Comparison of ENCODE assay signal across 27 mouse cellular contexts in genomic region chr1:107503294-107503693, GRCm38 (mm10). TPM values are rescaled to one million over a fixed set of nuclear protein-coding genes. Genes with fewer than 3 reads are reported as not detected.
A peak's percentile ranks its signal among the peaks of the same experiment; 100 is the strongest.
DNase-seq lines count a peak whose midpoint lies in the region; ATAC-seq and TF ChIP-seq lines count a peak whose summit lies in the region.
"Had no signal": no experiment of that assay in that cellular context is flagged by ENCODE, and none has a peak within 500 bp of the region (broad histone marks: within the 10 kb centered on the region; RNA-seq: fewer than 3 reads in every experiment).

No protein-coding gene starts in this region.

- H3K4me3 ChIP-seq in heart, embryonic 10.5 days: no peak overlapping the region
- H3K4me3 ChIP-seq in MEL (ENCODE audit: control insufficient read depth in 1 of 2, insufficient read depth in 1 of 2, low read depth in 2 of 2, low read length in 2 of 2): no peak overlapping the region
- H3K4me3 ChIP-seq: embryonic facial prominence, embryonic 12.5 days; embryonic facial prominence, embryonic 15.5 days; gastrocnemius, adult 2 months; heart, embryonic 12.5 days; heart, embryonic 15.5 days; hindbrain, embryonic 10.5 days; hindbrain, embryonic 13.5 days; intestine, embryonic 15.5 days had no signal

- no peak for TF ChIP-seq RAD21 in MEL (IDR thresholded peaks at IDR 0.05; ENCODE audit: low read depth, low read length)

- peak; percentile 35 for DNase-seq in heart, adult 11 months
- DNase-seq in heart, embryonic 10.5 days (ENCODE audit: low spot score): no peak
- DNase-seq in MEL (ENCODE audit: low read depth, low spot score): peak; percentile 14
- DNase-seq in kidney, adult 9 months: no peak
- no peak for DNase-seq in adrenal gland, postnatal 25 days
- no peak for DNase-seq in cerebellum, postnatal 36 days
- DNase-seq: adrenal gland, adult 2 months; adrenal gland, postnatal 14 days; cerebellum, adult 11-12 months; cerebellum, adult 8-10 months; cerebellum, postnatal 10 days; forebrain, postnatal 0 days; gastrocnemius, adult 2 months; gastrocnemius, postnatal 14 days; heart, postnatal 10 days; heart, postnatal 36 days had no signal

- ATAC-seq in granulocyte monocyte progenitor cell, adult 5-6 weeks (replicated peaks; ENCODE audit: poor library complexity, severe bottlenecking): peak; percentile 78
- peak; percentile 71 for ATAC-seq in megakaryocyte progenitor cell, adult 5-6 weeks (replicated peaks; ENCODE audit: poor library complexity)
- ATAC-seq: forebrain, embryonic 14.5 days; forebrain, postnatal 0 days; hindbrain, embryonic 16.5 days; intestine, embryonic 15.5 days had no signal

- no peaks in the 10 kb centered on the region for H3K36me3 ChIP-seq in heart, embryonic 10.5 days
- H3K36me3 ChIP-seq in MEL (ENCODE audit: control insufficient read depth in 1 of 2, insufficient read depth in 2 of 2, low read length in 2 of 2): no peaks in the 10 kb centered on the region
- H3K36me3 ChIP-seq: embryonic facial prominence, embryonic 12.5 days; embryonic facial prominence, embryonic 15.5 days; heart, embryonic 12.5 days; heart, embryonic 15.5 days; hindbrain, embryonic 10.5 days; hindbrain, embryonic 13.5 days; intestine, embryonic 15.5 days had no signal

- no peak overlapping the region for H3K27ac ChIP-seq in heart, embryonic 10.5 days
- H3K27ac ChIP-seq in MEL (ENCODE audit: control insufficient read depth, low read depth, low read length): no peak overlapping the region
- H3K27ac ChIP-seq: embryonic facial prominence, embryonic 12.5 days; embryonic facial prominence, embryonic 15.5 days; gastrocnemius, adult 2 months; heart, embryonic 15.5 days; hindbrain, embryonic 10.5 days; hindbrain, embryonic 13.5 days; intestine, embryonic 15.5 days had no signal

- H3K27me3 ChIP-seq in heart, embryonic 10.5 days (ENCODE audit: insufficient read depth, poor library complexity, severe bottlenecking): no peaks in the 10 kb centered on the region
- H3K27me3 ChIP-seq in MEL (ENCODE audit: control insufficient read depth in 1 of 2, insufficient read depth in 2 of 2, low read length in 2 of 2): peaks cover 0 to 3% of the 10 kb centered on the region in 2 experiments; a peak in 2 of 4 replicates
- H3K27me3 ChIP-seq: embryonic facial prominence, embryonic 12.5 days; embryonic facial prominence, embryonic 15.5 days; heart, embryonic 12.5 days; heart, embryonic 15.5 days; hindbrain, embryonic 13.5 days; intestine, embryonic 15.5 days had no signal

- no peaks in the 10 kb centered on the region for H3K4me1 ChIP-seq in heart, embryonic 10.5 days
- H3K4me1 ChIP-seq in MEL (ENCODE audit: control insufficient read depth in 1 of 2, insufficient read depth in 2 of 2, low read length in 2 of 2): no peaks in the 10 kb centered on the region
- H3K4me1 ChIP-seq: embryonic facial prominence, embryonic 12.5 days; embryonic facial prominence, embryonic 15.5 days; heart, embryonic 12.5 days; heart, embryonic 15.5 days; hindbrain, embryonic 10.5 days; hindbrain, embryonic 13.5 days; intestine, embryonic 15.5 days had no signal

- no peaks in the 10 kb centered on the region for H3K9me3 ChIP-seq in heart, embryonic 10.5 days
- no peaks in the 10 kb centered on the region for H3K9me3 ChIP-seq in MEL (replicated peaks; ENCODE audit: insufficient read depth, low read length)
- H3K9me3 ChIP-seq: embryonic facial prominence, embryonic 12.5 days; embryonic facial prominence, embryonic 15.5 days; heart, embryonic 12.5 days; heart, embryonic 15.5 days; hindbrain, embryonic 10.5 days; hindbrain, embryonic 13.5 days; intestine, embryonic 15.5 days had no signal

- 63% methylated on average over 3 of the region's 3 CpGs for WGBS in heart, embryonic 10.5 days

- TF ChIP-seq CTCF in MEL (IDR thresholded peaks at IDR 0.05 in 2 of 3, conservative IDR thresholded peaks at IDR 0.05 in 1 of 3; ENCODE audit: control insufficient read depth in 1 of 3, insufficient read depth in 1 of 3, low read depth in 2 of 3, low read length in 3 of 3, poor library complexity in 1 of 3, severe bottlenecking in 1 of 3): no peak

- H3K9ac ChIP-seq in MEL (ENCODE audit: control insufficient read depth, low read depth, low read length, poor library complexity, severe bottlenecking): no peak overlapping the region
- H3K9ac ChIP-seq: embryonic facial prominence, embryonic 12.5 days; embryonic facial prominence, embryonic 15.5 days; forebrain, postnatal 0 days; heart, embryonic 12.5 days; heart, embryonic 15.5 days; hindbrain, embryonic 13.5 days; intestine, embryonic 15.5 days had no signal

- no peaks in the 10 kb centered on the region for H3K79me2 ChIP-seq in MEL (ENCODE audit: control insufficient read depth, insufficient read depth, low read length, poor library complexity)

- no peak for TF ChIP-seq POLR2A in MEL (IDR thresholded peaks at IDR 0.05; ENCODE audit: control insufficient read depth in 1 of 2, insufficient read depth in 1 of 2, low read depth in 1 of 2, low read length in 2 of 2, poor library complexity in 1 of 2)

- no peak for TF ChIP-seq EP300 in MEL (IDR thresholded peaks at IDR 0.05; ENCODE audit: low read depth in 1 of 2, low read length in 2 of 2)

TF ChIP-seq in MEL, 35 proteins besides CTCF, POLR2A, EP300 and RAD21:
- no peak for TF ChIP-seq GABPA (IDR thresholded peaks at IDR 0.05; ENCODE audit: low read depth, low read length)
- TF ChIP-seq POLR2AphosphoS2 (IDR thresholded peaks at IDR 0.05; ENCODE audit: low read length): no peak
- no peak for TF ChIP-seq TCF12 (IDR thresholded peaks at IDR 0.05; ENCODE audit: low read depth, low read length)
- no peak for TF ChIP-seq RCOR1 (IDR thresholded peaks at IDR 0.05; ENCODE audit: low read depth, low read length)
- TF ChIP-seq ELF1 (IDR thresholded peaks at IDR 0.05; ENCODE audit: low read depth, low read length): no peak
- TF ChIP-seq ZKSCAN1 (IDR thresholded peaks at IDR 0.05; ENCODE audit: low read depth, low read length): no peak
- TF ChIP-seq JUND (IDR thresholded peaks at IDR 0.05; ENCODE audit: low read depth, low read length): no peak
- no peak for TF ChIP-seq GATA1 (IDR thresholded peaks at IDR 0.05; ENCODE audit: low read depth, low read length)
- TF ChIP-seq MYB (IDR thresholded peaks at IDR 0.05; ENCODE audit: low read depth, low read length): no peak
- TF ChIP-seq CHD2 (IDR thresholded peaks at IDR 0.05; ENCODE audit: low read length): no peak
- TF ChIP-seq ZNF384 (IDR thresholded peaks at IDR 0.05; ENCODE audit: low read depth, low read length): no peak
- TF ChIP-seq BHLHE40 (IDR thresholded peaks at IDR 0.05; ENCODE audit: borderline replicate concordance, low read depth, low read length): no peak
- no peak for TF ChIP-seq MXI1 (IDR thresholded peaks at IDR 0.05; ENCODE audit: low read depth, low read length)
- TF ChIP-seq MAFK (IDR thresholded peaks at IDR 0.05; ENCODE audit: borderline replicate concordance, low read depth, low read length): no peak
- TF ChIP-seq USF2 (IDR thresholded peaks at IDR 0.05; ENCODE audit: borderline replicate concordance in 1 of 2, insufficient read depth in 1 of 2, low read depth in 1 of 2, low read length in 2 of 2): no peak
- no peak for TF ChIP-seq SMC3 (IDR thresholded peaks at IDR 0.05; ENCODE audit: low read depth, low read length)
- TF ChIP-seq ZMIZ1 (IDR thresholded peaks at IDR 0.05; ENCODE audit: low read depth, low read length): no peak
- no peak for TF ChIP-seq ZC3H11A (IDR thresholded peaks at IDR 0.05; ENCODE audit: low read depth, low read length)
- no peak for TF ChIP-seq POLR2AphosphoS5 (IDR thresholded peaks at IDR 0.05; ENCODE audit: borderline replicate concordance, low read depth, low read length)
- TF ChIP-seq MEF2A (IDR thresholded peaks at IDR 0.05; ENCODE audit: extremely low read depth, insufficient replicate concordance, low read depth, low read length, poor library complexity, severe bottlenecking): no peak

RNA-seq across cellular contexts. Expression of gene Serpinb2, which starts 7.9 kb away (rescaled TPM):
- 0.25 and 0.30 TPM in 2 replicates for polyA plus RNA-seq in heart, embryonic 10.5 days (2016; fragmentation: Nextera tagmentation; extraction: Ambion mirVana)
- not detected in 2 replicates for total RNA-seq in MEL (2012; rRNA removed)
- not detected for polyA plus RNA-seq in MEL (2012; ENCODE audit: insufficient read depth in 1 of 2, insufficient read length in 2 of 2, low read depth in 1 of 2, low replicate concordance in 2 of 2, missing spikeins in 1 of 2)
- not detected in 2 replicates for total RNA-seq in granulocyte monocyte progenitor cell, adult 5-6 weeks (2014; fragmentation: Nextera tagmentation)
- 0.22 and 0.46 TPM in 2 replicates for total RNA-seq in granulocyte monocyte progenitor cell, adult 5-6 weeks (2017)
- total RNA-seq in megakaryocyte progenitor cell, adult 5-6 weeks (2015): 0.49 and 0.77 TPM in 2 replicates
- 2.5 TPM in 1 of 2 replicates, not detected in the other for total RNA-seq in megakaryocyte progenitor cell, adult 5-6 weeks (2017)
- not detected in 2 replicates for total RNA-seq in adrenal gland, postnatal 25 days (2021)
- total RNA-seq: gastrocnemius, adult 2 months; gastrocnemius, postnatal 14 days had no signal
- polyA plus RNA-seq: adrenal gland, adult 2 months had no signal

Comparison
In these comparisons a context has a peak if more than half of its experiments do, and no peak if none do; other contexts are left out.
1. DNase-seq: peak in heart, adult 11 months (single experiment) and MEL (single experiment); none in heart, embryonic 10.5 days (single experiment), kidney, adult 9 months (single experiment), adrenal gland, postnatal 25 days (single experiment) and cerebellum, postnatal 36 days (0 of 2).